Mouse (Mus musculus): Measurements from ENCODE around the gene Tbx21.
A peak's percentile ranks its signal among the peaks of the same experiment; 100 is the strongest.

Tbx21 gene

GRCm38 (mm10) chr11:97080291-97080690 lies 34.8 kb downstream of the Tbx21 start:
- peak; percentile 75 for DNase-seq

GRCm38 (mm10) chr11:97078751-97079150 lies 36.4 kb downstream of the Tbx21 start:
- no peak for DNase-seq

GRCm38 (mm10) chr11:97074235-97074634 lies 40.9 kb downstream of the Tbx21 start:
- no peak for DNase-seq

GRCm38 (mm10) chr11:97072533-97072932 lies 42.6 kb downstream of the Tbx21 start:
- peak; percentile 86 for DNase-seq

DNA sequence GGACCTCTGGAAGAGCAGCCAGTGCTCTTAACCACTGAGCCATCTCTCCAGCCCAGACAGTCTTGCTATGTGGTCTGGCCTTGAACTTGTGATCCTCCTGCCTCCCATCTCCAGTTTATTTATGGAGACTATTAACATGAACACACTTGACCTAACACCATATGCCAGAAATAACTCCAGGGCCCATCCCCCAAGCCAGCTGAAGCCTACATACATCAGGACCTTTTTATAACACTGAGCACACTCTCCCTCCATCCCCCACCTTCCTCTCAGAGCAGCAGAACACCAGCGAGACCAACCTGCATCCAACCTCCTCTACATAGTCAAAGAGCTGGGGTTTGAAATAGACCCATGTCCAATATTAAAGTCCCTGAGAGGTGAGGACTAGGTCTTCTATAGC lies 44.0 kb downstream of the Tbx21 start:
- no peak for DNase-seq

GRCm38 (mm10) chr11:97069770-97070169 lies 45.4 kb downstream of the Tbx21 start:
- DNase-seq = no peak

- no peak for DNase-seq
Observed at GRCm38 (mm10) chr11:97069333-97069732, 45.8 kb downstream of the Tbx21 start.

- DNase-seq = no peak
Observed at GRCm38 (mm10) chr11:97066656-97067360, 48.3 kb downstream of the Tbx21 start.

- no peak for DNase-seq
Observed at GRCm38 (mm10) chr11:97065538-97066295, 49.4 kb downstream of the Tbx21 start.

DNA sequence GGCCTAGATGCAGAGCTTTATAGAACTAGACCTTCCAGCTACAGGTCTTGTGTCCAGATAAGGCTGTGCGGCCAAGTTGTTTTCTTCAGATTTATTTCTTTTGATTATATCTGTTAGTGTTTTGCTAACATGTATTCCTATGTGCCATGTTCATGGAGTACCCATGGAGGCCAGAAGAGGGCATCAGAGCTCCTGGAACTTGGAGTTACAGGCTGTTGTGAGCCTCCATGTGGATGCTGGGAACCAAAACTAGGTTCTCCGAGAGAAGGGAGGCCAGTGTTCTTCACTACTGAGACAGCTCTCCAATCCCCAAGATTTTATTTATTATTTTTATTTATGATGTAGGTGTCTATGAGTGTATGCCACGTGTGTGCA lies 51.2 kb downstream of the Tbx21 start:
- DNase-seq = no peak

- no peak for DNase-seq
Observed at GRCm38 (mm10) chr11:97063274-97063920, 51.7 kb downstream of the Tbx21 start.

- no peak for DNase-seq
Observed at GRCm38 (mm10) chr11:97052219-97052646, 62.9 kb downstream of the Tbx21 start.

DNA sequence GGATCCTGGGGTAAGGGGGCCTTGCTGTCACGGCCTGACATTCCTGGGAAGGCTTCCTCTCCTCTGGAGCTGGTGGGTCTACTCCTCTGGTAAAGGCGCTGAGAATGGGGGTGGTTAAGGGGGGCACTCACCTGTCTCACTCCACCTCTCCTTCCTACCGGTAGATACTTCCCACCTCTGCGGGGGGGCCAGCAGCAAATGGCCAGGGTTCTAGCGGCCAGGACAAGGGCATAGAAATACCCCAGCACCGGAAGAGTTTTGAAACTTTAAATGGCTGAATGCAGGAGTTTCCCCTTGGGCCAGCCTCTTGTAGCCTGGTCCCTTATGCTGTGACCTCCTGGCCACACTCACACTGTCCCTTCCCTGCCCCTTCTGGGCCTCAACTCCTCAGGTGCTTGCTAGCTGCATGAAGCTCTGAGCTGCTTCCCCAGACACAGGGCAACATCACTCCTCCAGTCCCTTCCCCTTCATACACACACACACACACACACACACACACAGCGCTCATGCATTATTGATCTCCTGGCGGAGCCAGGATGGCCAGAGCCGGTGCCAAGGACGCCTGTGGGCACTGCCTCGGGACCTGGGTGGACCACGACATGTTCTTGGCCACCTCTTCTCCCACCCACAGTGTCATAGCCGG lies 64.1 kb downstream of the Tbx21 start:
- peak; percentile 28 for DNase-seq

DNA sequence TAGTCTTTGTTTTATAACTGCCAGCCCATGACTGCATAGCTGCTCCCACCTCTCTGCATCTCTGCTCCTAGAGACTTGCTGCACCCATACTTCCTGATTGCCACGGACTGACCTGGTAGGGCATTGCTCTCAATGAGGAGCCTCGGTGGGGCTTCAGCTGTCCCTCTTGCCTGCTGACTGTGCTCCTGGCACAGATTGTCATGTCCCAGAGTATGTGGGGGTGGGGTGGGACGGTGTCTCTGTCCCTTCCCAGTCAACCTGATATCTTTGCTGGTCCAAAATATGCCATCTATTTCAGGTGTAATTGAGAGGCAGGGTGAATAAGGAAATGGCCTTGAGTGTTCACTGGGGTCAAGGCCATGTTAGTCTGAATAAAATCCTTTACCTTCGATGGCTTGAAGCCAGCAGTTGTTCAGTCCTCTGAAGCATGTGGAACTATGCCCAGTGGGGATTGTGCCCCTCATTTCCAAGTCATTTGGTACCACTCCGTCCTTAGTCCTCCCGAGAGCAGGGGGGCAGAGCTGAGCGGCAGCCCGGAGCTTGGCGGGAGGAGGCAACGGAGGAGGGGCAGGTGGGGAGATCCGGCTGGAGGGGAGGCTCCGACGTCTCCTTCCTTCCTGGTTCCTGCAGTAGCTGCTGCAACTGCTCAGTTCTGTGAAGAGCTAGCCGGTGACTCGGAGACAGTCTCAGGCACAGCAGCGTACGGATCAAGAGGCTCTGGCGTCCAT lies 64.8 kb downstream of the Tbx21 start, which contains the start of gene Osbpl7:
Gene Osbpl7, plus strand, starts transcription at position 413 of the 728 bp plus-strand sequence.
- peak; percentile 86 for DNase-seq

DNA sequence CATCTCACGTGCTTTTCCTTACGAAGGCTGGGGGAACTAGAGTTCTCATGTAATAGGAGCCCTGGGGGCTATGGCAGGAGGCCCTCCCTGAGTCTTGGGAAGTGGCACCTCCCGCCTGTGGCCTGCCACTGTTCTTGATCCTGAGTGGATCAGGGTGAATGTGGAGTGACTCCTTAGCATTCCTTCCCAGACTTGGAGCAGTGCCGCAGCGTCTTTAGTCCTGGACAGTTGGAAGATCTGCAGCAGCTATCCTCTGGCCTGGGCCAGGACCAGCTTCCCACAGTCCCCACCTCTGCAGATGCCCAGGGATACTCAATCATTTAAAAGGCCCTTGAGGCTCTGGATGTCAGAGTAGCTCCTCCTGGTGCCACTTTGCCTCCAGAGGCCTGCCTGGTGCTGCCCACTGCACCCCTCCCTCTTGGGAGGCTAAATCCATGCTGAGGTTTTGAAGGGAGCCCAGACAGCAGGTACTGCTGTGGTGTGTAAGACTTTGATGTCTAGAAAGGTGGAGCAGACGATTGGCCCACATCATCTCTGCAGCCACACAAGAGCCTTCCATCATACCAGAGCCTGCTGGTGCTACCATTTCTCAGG lies 65.5 kb downstream of the Tbx21 start:
- DNase-seq = no peak

DNA sequence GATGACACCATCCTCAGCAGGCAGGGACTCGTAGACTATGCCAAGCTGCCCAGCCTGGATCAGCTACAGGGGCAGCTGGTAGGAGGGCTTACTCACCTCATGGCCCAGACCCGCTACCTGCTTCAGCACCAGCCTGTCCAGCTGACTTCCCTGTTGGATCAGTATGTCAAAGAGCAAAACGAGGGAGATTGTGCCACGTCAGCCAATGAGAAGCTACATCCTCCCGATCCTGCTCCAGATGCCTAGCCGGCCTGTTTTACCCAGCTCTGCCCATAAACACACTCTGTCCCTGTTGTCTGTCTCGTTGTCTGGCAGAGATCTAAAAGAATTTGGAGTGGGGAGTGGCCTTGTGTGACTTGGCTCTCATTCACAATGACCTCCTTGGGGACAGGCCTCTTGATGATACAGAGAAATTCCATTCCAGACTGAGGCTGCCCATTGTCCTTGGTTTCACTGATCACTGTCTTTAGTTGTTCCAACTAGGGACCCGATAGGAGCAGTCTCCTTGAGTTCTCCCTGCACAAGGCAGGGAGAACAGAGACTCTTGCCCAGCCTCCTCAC lies 67.0 kb downstream of the Tbx21 start:
- no peak for DNase-seq

All from retina, postnatal 1 day (tissue).